Mouse (Mus musculus) ES-Bruce4 (cell line): ENCODE data around the gene Samd4b.

Experiments
- CTCF ChIP-seq: IDR thresholded peaks from one replicate; pipeline ENCODE4 v1.8.1; 2011; ENCODE audit warnings: low read depth, low read length
- EP300 ChIP-seq: IDR thresholded peaks from 2 replicates; pipeline ENCODE4 v1.6.1; 2011; ENCODE audit warnings: low read depth, low read length; ENCODE audit not compliant: insufficient read depth
- POLR2A ChIP-seq: IDR thresholded peaks from one replicate; pipeline ENCODE4 v1.8.1; 2011; ENCODE audit warnings: low read length; ENCODE audit not compliant: insufficient read depth

- TF ChIP-seq EP300 = 0 out of 2 replicates have a peak, but pooled peaks have one; percentile 26
- TF ChIP-seq CTCF = no peak
- TF ChIP-seq POLR2A = peak; percentile 66
Measured at GRCm38 (mm10) chr7:28350155-28350883, 247.6 kb downstream of the Samd4b start, which contains the start of gene Rps16.
